Mouse (Mus musculus): Measurements from ENCODE around the gene Ehmt1. TPM values are rescaled to one million over a fixed set of nuclear protein-coding genes. Genes with fewer than 3 reads are reported as not detected.
A peak's percentile ranks its signal among the peaks of the same experiment; 100 is the strongest.

The Ehmt1 gene
- polyA plus RNA-seq, 1 experiment from 2014 or later: 122 TPM

GRCm38 (mm10) chr2:24929593-24929992, 10.2 kb upstream of the Ehmt1 start:
- Histone ChIP-seq H3K4me2 (no peak overlapping the region), H3K4me1 (replicated peaks) (peaks cover 8% of the 10 kb centered on the region; the same call in 1 of the 2 replicates), H3K9ac (replicated peaks) (no peak overlapping the region), H3K36me3 (no peaks in the 10 kb centered on the region), H3K27me3 (peaks cover 26% of the 10 kb centered on the region), H3K4me3 (replicated peaks) (no peak overlapping the region), H3K27ac (no peak overlapping the region), H3K9me3 (no peaks in the 10 kb centered on the region)
- 94% methylated on average over 5 of the region's 5 CpGs for WGBS
- ATAC-seq (ENCODE audit: insufficient number of reproducible peaks, insufficient read depth, low FRiP score, low TSS enrichment, low read depth): no peak

- 61% methylated on average over 2 of the region's 2 CpGs for WGBS
- no peaks in the 10 kb centered on the region for H3K36me3 ChIP-seq
- no peak overlapping the region for H3K4me3 ChIP-seq (replicated peaks)
- no peak overlapping the region for H3K4me2 ChIP-seq
- H3K9ac ChIP-seq (replicated peaks): no peak overlapping the region
- peaks cover 21% of the 10 kb centered on the region for H3K27me3 ChIP-seq
- ATAC-seq (ENCODE audit: insufficient number of reproducible peaks, insufficient read depth, low FRiP score, low TSS enrichment, low read depth): no peak
- no peaks in the 10 kb centered on the region for H3K9me3 ChIP-seq
- H3K4me1 ChIP-seq (replicated peaks): peaks cover 3% of the 10 kb centered on the region; the same call in 1 of the 2 replicates
- H3K27ac ChIP-seq: no peak overlapping the region
Observed at GRCm38 (mm10) chr2:24929119-24929518, 9.7 kb upstream of the Ehmt1 start.

GRCm38 (mm10) chr2:24927810-24928479, 8.5 kb upstream of the Ehmt1 start:
- 0 out of 2 replicates have a peak overlapping the region, but pooled peaks have one; percentile 18 for H3K9ac ChIP-seq (replicated peaks)
- no peak for ATAC-seq (ENCODE audit: insufficient number of reproducible peaks, insufficient read depth, low FRiP score, low TSS enrichment, low read depth)
- H3K27ac ChIP-seq: no peak overlapping the region
- WGBS: 67% methylated on average over 4 of the region's 4 CpGs
- peaks cover 17% of the 10 kb centered on the region for H3K27me3 ChIP-seq
- H3K4me2 ChIP-seq: no peak overlapping the region
- no peak overlapping the region for H3K4me3 ChIP-seq (replicated peaks)
- H3K4me1 ChIP-seq (replicated peaks): no peaks in the 10 kb centered on the region
- H3K36me3 ChIP-seq: no peaks in the 10 kb centered on the region
- no peaks in the 10 kb centered on the region for H3K9me3 ChIP-seq

- Histone ChIP-seq H3K27me3 (peaks cover 17% of the 10 kb centered on the region), H3K27ac (no peak overlapping the region), H3K9ac (replicated peaks) (no peak overlapping the region), H3K4me2 (no peak overlapping the region), H3K9me3 (no peaks in the 10 kb centered on the region), H3K4me1 (replicated peaks) (no peaks in the 10 kb centered on the region), H3K36me3 (no peaks in the 10 kb centered on the region), H3K4me3 (replicated peaks) (no peak overlapping the region)
- WGBS: 76% methylated on average over 7 of the region's 7 CpGs
- ATAC-seq (ENCODE audit: insufficient number of reproducible peaks, insufficient read depth, low FRiP score, low TSS enrichment, low read depth): no peak
Observed at GRCm38 (mm10) chr2:24926965-24927358, 7.5 kb upstream of the Ehmt1 start.

- no peak overlapping the region for H3K9ac ChIP-seq (replicated peaks)
- H3K27ac ChIP-seq: no peak overlapping the region
- no peak overlapping the region for H3K4me2 ChIP-seq
- 82% methylated on average over 9 of the region's 9 CpGs for WGBS
- H3K9me3 ChIP-seq: no peaks in the 10 kb centered on the region
- no peaks in the 10 kb centered on the region for H3K36me3 ChIP-seq
- H3K4me3 ChIP-seq (replicated peaks): no peak overlapping the region
- peaks cover 17% of the 10 kb centered on the region for H3K27me3 ChIP-seq
- H3K4me1 ChIP-seq (replicated peaks): no peaks in the 10 kb centered on the region
- no peak for ATAC-seq (ENCODE audit: insufficient number of reproducible peaks, insufficient read depth, low FRiP score, low TSS enrichment, low read depth)
Observed at GRCm38 (mm10) chr2:24926345-24926964, 7.0 kb upstream of the Ehmt1 start.

GRCm38 (mm10) chr2:24925284-24925683, 5.9 kb upstream of the Ehmt1 start:
- Histone ChIP-seq H3K4me2 (no peak overlapping the region), H3K4me1 (replicated peaks) (no peaks in the 10 kb centered on the region), H3K9ac (replicated peaks) (no peak overlapping the region), H3K27me3 (peaks cover 17% of the 10 kb centered on the region), H3K27ac (no peak overlapping the region), H3K4me3 (replicated peaks) (no peak overlapping the region), H3K36me3 (no peaks in the 10 kb centered on the region), H3K9me3 (no peaks in the 10 kb centered on the region)
- no peak for ATAC-seq (ENCODE audit: insufficient number of reproducible peaks, insufficient read depth, low FRiP score, low TSS enrichment, low read depth)
- WGBS: 80% methylated on average over 8 of the region's 8 CpGs

- Histone ChIP-seq H3K9me3 (no peaks in the 10 kb centered on the region), H3K4me3 (replicated peaks) (no peak overlapping the region), H3K4me2 (no peak overlapping the region), H3K27ac (no peak overlapping the region), H3K27me3 (peaks cover 11% of the 10 kb centered on the region; the same call in 1 of the 2 replicates), H3K4me1 (replicated peaks) (no peaks in the 10 kb centered on the region), H3K9ac (replicated peaks) (no peak overlapping the region), H3K36me3 (no peaks in the 10 kb centered on the region)
- 57% methylated on average over 2 of the region's 2 CpGs for WGBS
- no peak for ATAC-seq (ENCODE audit: insufficient number of reproducible peaks, insufficient read depth, low FRiP score, low TSS enrichment, low read depth)
Observed at GRCm38 (mm10) chr2:24923561-24923960, 4.1 kb upstream of the Ehmt1 start.

GRCm38 (mm10) chr2:24919839-24920175, 393 bp upstream of the Ehmt1 start:
- 10% methylated on average over 8 of the region's 8 CpGs for WGBS
- H3K4me2 ChIP-seq: peak overlapping the region; percentile 75
- no peaks in the 10 kb centered on the region for H3K9me3 ChIP-seq
- no peaks in the 10 kb centered on the region for H3K27me3 ChIP-seq
- H3K36me3 ChIP-seq: no peaks in the 10 kb centered on the region
- peak overlapping the region; percentile 97 for H3K27ac ChIP-seq
- ATAC-seq (ENCODE audit: insufficient number of reproducible peaks, insufficient read depth, low FRiP score, low TSS enrichment, low read depth): peak; percentile 67
- H3K4me1 ChIP-seq (replicated peaks): peaks cover 10% of the 10 kb centered on the region
- H3K4me3 ChIP-seq (replicated peaks): peak overlapping the region; percentile 96
- peak overlapping the region; percentile 98 for H3K9ac ChIP-seq (replicated peaks)

- Histone ChIP-seq H3K27ac (no peak overlapping the region), H3K4me2 (no peak overlapping the region), H3K4me3 (replicated peaks) (no peak overlapping the region), H3K36me3 (peaks cover 23% of the 10 kb centered on the region), H3K4me1 (replicated peaks) (peaks cover 10% of the 10 kb centered on the region), H3K9me3 (no peaks in the 10 kb centered on the region), H3K27me3 (no peaks in the 10 kb centered on the region), H3K9ac (replicated peaks) (no peak overlapping the region)
- 96% methylated on average over 3 of the region's 3 CpGs for WGBS
- no peak for ATAC-seq (ENCODE audit: insufficient number of reproducible peaks, insufficient read depth, low FRiP score, low TSS enrichment, low read depth)
Observed at GRCm38 (mm10) chr2:24914762-24915161, 4.7 kb downstream of the Ehmt1 start.

GRCm38 (mm10) chr2:24912589-24912988, 6.8 kb downstream of the Ehmt1 start:
- H3K36me3 ChIP-seq: peaks cover 25% of the 10 kb centered on the region
- H3K9me3 ChIP-seq: no peaks in the 10 kb centered on the region
- H3K4me2 ChIP-seq: no peak overlapping the region
- H3K27me3 ChIP-seq: no peaks in the 10 kb centered on the region
- H3K4me1 ChIP-seq (replicated peaks): peaks cover 3% of the 10 kb centered on the region
- H3K4me3 ChIP-seq (replicated peaks): no peak overlapping the region
- no peak overlapping the region for H3K27ac ChIP-seq
- no peak for ATAC-seq (ENCODE audit: insufficient number of reproducible peaks, insufficient read depth, low FRiP score, low TSS enrichment, low read depth)
- no peak overlapping the region for H3K9ac ChIP-seq (replicated peaks)

GRCm38 (mm10) chr2:24912189-24912588, 7.2 kb downstream of the Ehmt1 start:
- no peak overlapping the region for H3K9ac ChIP-seq (replicated peaks)
- no peak overlapping the region for H3K4me3 ChIP-seq (replicated peaks)
- H3K4me1 ChIP-seq (replicated peaks): no peaks in the 10 kb centered on the region
- 89% methylated on average over 4 of the region's 4 CpGs for WGBS
- peaks cover 25% of the 10 kb centered on the region for H3K36me3 ChIP-seq
- no peaks in the 10 kb centered on the region for H3K27me3 ChIP-seq
- no peak overlapping the region for H3K4me2 ChIP-seq
- no peak for ATAC-seq (ENCODE audit: insufficient number of reproducible peaks, insufficient read depth, low FRiP score, low TSS enrichment, low read depth)
- no peak overlapping the region for H3K27ac ChIP-seq
- no peaks in the 10 kb centered on the region for H3K9me3 ChIP-seq

- Histone ChIP-seq H3K4me2 (no peak overlapping the region), H3K27ac (no peak overlapping the region), H3K9ac (replicated peaks) (no peak overlapping the region), H3K36me3 (peaks cover 25% of the 10 kb centered on the region), H3K27me3 (no peaks in the 10 kb centered on the region), H3K9me3 (no peaks in the 10 kb centered on the region), H3K4me1 (replicated peaks) (no peaks in the 10 kb centered on the region; the same call in 1 of the 2 replicates), H3K4me3 (replicated peaks) (no peak overlapping the region)
- 92% methylated on average over 4 of the region's 4 CpGs for WGBS
- ATAC-seq (ENCODE audit: insufficient number of reproducible peaks, insufficient read depth, low FRiP score, low TSS enrichment, low read depth): no peak
Observed at GRCm38 (mm10) chr2:24910481-24910880, 8.9 kb downstream of the Ehmt1 start.

All from limb, embryonic 12.5 days (tissue).